11 mouse cellular contexts compared by ENCODE assay signal in genomic region chr2:161660827-161661226, GRCm38 (mm10).
DNase-seq lines count a peak whose midpoint lies in the region; TF ChIP-seq lines count a peak whose summit lies in the region.
"Had no signal": no experiment of that assay in that cellular context is flagged by ENCODE, and none has a peak within 500 bp of the region (broad histone marks: within the 10 kb centered on the region; RNA-seq: fewer than 3 reads in every experiment).

No protein-coding gene starts in this region.

- no peak overlapping the region for H3K27ac ChIP-seq in layer of hippocampus, adult 2 months
- H3K27ac ChIP-seq: embryonic facial prominence, embryonic 12.5 days; macrophage had no signal

- H3K4me3 ChIP-seq in layer of hippocampus, adult 2 months, result no peak overlapping the region
- H3K4me3 ChIP-seq: embryonic facial prominence, embryonic 12.5 days; heart, embryonic 12.5 days had no signal

- peak; percentile 15 for DNase-seq in heart, postnatal 4 days
- DNase-seq in heart, adult 8-10 months (ENCODE audit: low spot score), result no peak
- peak; percentile 7 for DNase-seq in lung, postnatal 36 days
- DNase-seq in lung, postnatal 4 days, result no peak
- DNase-seq in layer of hippocampus, adult 2 months (ENCODE audit: low spot score in 2 of 2), result peak; percentile 8 to 51
- peak; percentile 6 for DNase-seq in right cerebral cortex, postnatal 25 days
- DNase-seq in MN1 (ENCODE audit: low spot score), result no peak
- DNase-seq: thymus, postnatal 14 days had no signal

- peak; percentile 76 for TF ChIP-seq CTCF in layer of hippocampus, adult 2 months (conservative IDR thresholded peaks at IDR 0.05)

Comparison
In these comparisons a context has a peak if more than half of its experiments do, and no peak if none do; other contexts are left out.
1. DNase-seq: peak in heart, postnatal 4 days (single experiment), lung, postnatal 36 days (single experiment), layer of hippocampus, adult 2 months (2 of 2) and right cerebral cortex, postnatal 25 days (single experiment); none in heart, adult 8-10 months (single experiment), lung, postnatal 4 days (0 of 2) and MN1 (single experiment).